Mouse (Mus musculus) small intestine, adult 2 months (tissue): Measurements from ENCODE around the gene Entpd8.

Experiments
- CTCF ChIP-seq: fragments of 200-500 bp; IDR thresholded peaks from 2 replicates; pipeline ENCODE4 v1.5.1; 2012; ENCODE audit warnings: low read depth, mild to moderate bottlenecking, control low read depth, inconsistent platforms, low read length, moderate library complexity, mixed read lengths; ENCODE audit not compliant: insufficient replicate concordance, insufficient read length; ENCODE audit errors: extremely low read depth
- POLR2A ChIP-seq: fragments of 200-500 bp; IDR thresholded peaks from 2 replicates; pipeline ENCODE4 v1.6.1; 2012; ENCODE audit warnings: low read depth, mild to moderate bottlenecking, control low read depth, inconsistent platforms, low read length, moderate library complexity

- no peak for TF ChIP-seq CTCF
- TF ChIP-seq POLR2A = no peak
Observed at GRCm38 (mm10) chr2:25109487-25109886, 29.4 kb downstream of the Entpd8 start.
